8 mouse cellular contexts compared by ENCODE assay signal in the genomic region with DNA sequence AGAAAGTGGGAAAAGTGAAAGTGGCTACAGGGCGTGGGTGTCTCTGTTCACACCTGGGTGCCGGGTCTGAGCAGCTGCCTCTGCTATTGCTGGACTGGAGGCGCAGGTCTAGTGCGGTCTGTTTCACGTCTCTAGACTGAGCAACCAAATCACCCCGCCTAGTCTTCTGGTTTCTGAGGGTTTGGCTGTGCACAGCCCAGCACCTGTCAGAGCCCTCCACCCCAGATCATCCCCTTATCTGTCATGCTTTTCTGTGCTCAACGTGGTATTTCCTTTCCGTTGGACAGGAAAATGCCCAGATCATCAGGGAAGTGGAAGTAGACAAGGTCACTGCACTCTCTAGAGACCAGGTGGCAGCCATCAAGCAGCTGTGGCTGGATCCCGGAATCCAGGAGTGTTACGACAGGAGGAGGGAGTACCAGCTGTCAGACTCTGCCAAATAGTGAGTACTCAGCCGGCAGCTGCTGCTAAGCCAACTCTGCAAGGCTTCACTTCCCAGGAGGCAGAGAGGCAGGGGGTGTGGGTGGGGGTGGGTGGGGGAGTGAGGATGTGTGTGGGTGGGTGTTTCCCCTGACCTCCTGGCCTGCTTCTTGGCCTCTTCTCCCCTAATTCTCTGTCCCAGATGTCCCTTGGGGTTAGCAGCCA.
DNase-seq lines count a peak whose midpoint lies in the region; ATAC-seq lines count a peak whose summit lies in the region.

No protein-coding gene starts in this region.

- H3K9me3 ChIP-seq in embryonic facial prominence, embryonic 12.5 days: no peaks in the 10 kb centered on the region
- H3K9me3 ChIP-seq in hindbrain, embryonic 12.5 days (replicated peaks): no peaks in the 10 kb centered on the region
- H3K9me3 ChIP-seq in midbrain, embryonic 10.5 days (replicated peaks): no peaks in the 10 kb centered on the region

- ATAC-seq in embryonic facial prominence, embryonic 12.5 days (ENCODE audit: insufficient number of reproducible peaks, insufficient read depth, low FRiP score, low TSS enrichment): peak; percentile 80
- peak; percentile 77 for ATAC-seq in hindbrain, embryonic 12.5 days (ENCODE audit: low FRiP score)

- no peak overlapping the region for H3K9ac ChIP-seq in embryonic facial prominence, embryonic 12.5 days
- no peak overlapping the region for H3K9ac ChIP-seq in hindbrain, embryonic 12.5 days

- H3K4me1 ChIP-seq in embryonic facial prominence, embryonic 12.5 days: peaks cover 4% of the 10 kb centered on the region; the same call in 1 of the 2 replicates
- H3K4me1 ChIP-seq in hindbrain, embryonic 12.5 days: peaks cover 5% of the 10 kb centered on the region
- peaks cover 8% of the 10 kb centered on the region for H3K4me1 ChIP-seq in midbrain, embryonic 10.5 days

- H3K36me3 ChIP-seq in embryonic facial prominence, embryonic 12.5 days: no peaks in the 10 kb centered on the region
- H3K36me3 ChIP-seq in hindbrain, embryonic 12.5 days: no peaks in the 10 kb centered on the region
- no peaks in the 10 kb centered on the region for H3K36me3 ChIP-seq in midbrain, embryonic 10.5 days

- no peaks in the 10 kb centered on the region for H3K27me3 ChIP-seq in embryonic facial prominence, embryonic 12.5 days
- peaks cover 3% of the 10 kb centered on the region; the same call in 1 of the 2 replicates for H3K27me3 ChIP-seq in hindbrain, embryonic 12.5 days
- H3K27me3 ChIP-seq in midbrain, embryonic 10.5 days (ENCODE audit: low read depth, poor library complexity, severe bottlenecking): peaks cover 5% of the 10 kb centered on the region; the same call in 1 of the 2 replicates

- no peak overlapping the region for H3K4me2 ChIP-seq in embryonic facial prominence, embryonic 12.5 days (replicated peaks)
- H3K4me2 ChIP-seq in hindbrain, embryonic 12.5 days (replicated peaks): peak overlapping the region; percentile 25

- H3K27ac ChIP-seq in embryonic facial prominence, embryonic 12.5 days: no peak overlapping the region
- no peak overlapping the region for H3K27ac ChIP-seq in hindbrain, embryonic 12.5 days
- no peak overlapping the region for H3K27ac ChIP-seq in midbrain, embryonic 10.5 days (replicated peaks)

- WGBS in embryonic facial prominence, embryonic 12.5 days: 44% methylated on average over 11 of the region's 11 CpGs
- 57% methylated on average over 11 of the region's 11 CpGs for WGBS in hindbrain, embryonic 12.5 days
- WGBS in midbrain, embryonic 10.5 days: 55% methylated on average over 11 of the region's 11 CpGs

- no peak overlapping the region for H3K4me3 ChIP-seq in embryonic facial prominence, embryonic 12.5 days
- no peak overlapping the region for H3K4me3 ChIP-seq in hindbrain, embryonic 12.5 days
- H3K4me3 ChIP-seq in midbrain, embryonic 10.5 days: no peak overlapping the region

- peak; percentile 39 for DNase-seq in adrenal gland, postnatal 14 days
- no peak for DNase-seq in adrenal gland, adult 18-20 months (ENCODE audit: low spot score in 2 of 2)
- peak; percentile 20 for DNase-seq in midbrain, embryonic 10.5 days (ENCODE audit: low spot score)
- DNase-seq in urinary bladder, postnatal 4 days (ENCODE audit: low spot score in 2 of 2): no peak
- no peak for DNase-seq in left cerebral cortex, adult 18-20 months (ENCODE audit: low spot score in 2 of 2)
- DNase-seq in thymus, postnatal 25 days: no peak

Comparison
In these comparisons a context has a peak if more than half of its experiments do, and no peak if none do; other contexts are left out.
1. DNase-seq: peak in adrenal gland, postnatal 14 days (single experiment) and midbrain, embryonic 10.5 days (single experiment); none in adrenal gland, adult 18-20 months (0 of 2), urinary bladder, postnatal 4 days (0 of 2), left cerebral cortex, adult 18-20 months (0 of 2) and thymus, postnatal 25 days (single experiment).